Mouse (Mus musculus): ENCODE results near the gene Rbm47.

- no peak for TF ChIP-seq CTCF (conservative IDR thresholded peaks at IDR 0.05; ENCODE audit: insufficient read depth, insufficient read length, low read depth, low read length)
- TF ChIP-seq POLR2A (IDR thresholded peaks at IDR 0.05; ENCODE audit: low read depth, low read length): no peak
Measured at GRCm38 (mm10) chr5:66124931-66125330, 48.0 kb downstream of the Rbm47 start.

Data from kidney, adult 2 months (tissue).